Mouse (Mus musculus): ENCODE results near the gene Fbxw5.

- TF ChIP-seq CTCF (conservative IDR thresholded peaks at IDR 0.05; ENCODE audit: low read length) (no peak), NANOG (IDR thresholded peaks at IDR 0.05; ENCODE audit: borderline replicate concordance, low read length) (no peak), POU5F1 (IDR thresholded peaks at IDR 0.05; ENCODE audit: borderline replicate concordance, low read length) (no peak)
Observed at GRCm38 (mm10) chr2:25500071-25500575, 427 bp upstream of the Fbxw5 start.

Data from E14TG2a.4 (cell line).